Mouse (Mus musculus) lung, adult 2 months (tissue): ENCODE measurements around the gene Sertad3.

Source experiments
- CTCF ChIP-seq: fragments of 200-500 bp; IDR thresholded peaks from 2 replicates; pipeline ENCODE4 v1.5.1; 2011; ENCODE audit warnings: mild to moderate bottlenecking, low read length, control low read depth; ENCODE audit not compliant: insufficient read depth
- POLR2A ChIP-seq: fragments of 200-500 bp; IDR thresholded peaks from 2 replicates; pipeline ENCODE4 v1.6.1; 2011; ENCODE audit warnings: low read depth, mild to moderate bottlenecking, control low read depth, low read length, borderline replicate concordance; ENCODE audit errors: extremely low read depth

GRCm38 (mm10) chr7:27448421-27449206 is 25.0 kb upstream of the Sertad3 start:
- TF ChIP-seq CTCF: no peak
- no peak for TF ChIP-seq POLR2A
